Mouse (Mus musculus) spleen, adult 2 months (tissue): ENCODE measurements around the gene Serinc2. TPM values are rescaled to one million over a fixed set of nuclear protein-coding genes. Genes with fewer than 3 reads are reported as not detected.

Experiments
- DNase-seq, 2 experiments: peaks; one replicate each; pipeline versions ENCODE4 v3.0.0 to v3.0.0-alpha.2; 2012 to 2021; ENCODE audit warnings: low spot score in 2 of 2, low read depth in 1 of 2
- H3K27ac ChIP-seq: fragments of 200-500 bp; 2 replicates; pipeline ENCODE4 v1.5.1; 2012; ENCODE audit warnings: low read length, inconsistent platforms; ENCODE audit not compliant: insufficient read depth
- H3K27me3 ChIP-seq: fragments of 200-500 bp; 2 replicates; pipeline ENCODE4 v1.6.1; 2012; ENCODE audit warnings: mild to moderate bottlenecking, moderate library complexity, low read length, inconsistent platforms; ENCODE audit not compliant: control insufficient read depth, insufficient read depth
- H3K36me3 ChIP-seq: fragments of 200-500 bp; 2 replicates; pipeline ENCODE4 v1.6.1; 2012; ENCODE audit warnings: mild to moderate bottlenecking, low read length, inconsistent platforms; ENCODE audit not compliant: control insufficient read depth, insufficient read depth
- H3K4me1 ChIP-seq: fragments of 200-500 bp; 2 replicates; pipeline ENCODE4 v1.6.1; 2011; ENCODE audit warnings: inconsistent platforms; ENCODE audit not compliant: control insufficient read depth, insufficient read depth, insufficient read length
- H3K4me3 ChIP-seq: fragments of 200-500 bp; 2 replicates; pipeline ENCODE4 v1.5.1; 2011; ENCODE audit warnings: mild to moderate bottlenecking, inconsistent platforms; ENCODE audit not compliant: insufficient read depth, insufficient read length; ENCODE audit errors: extremely low read depth
- CTCF ChIP-seq: fragments of 200-500 bp; IDR thresholded peaks from 2 replicates; pipeline ENCODE4 v1.5.1; 2011; ENCODE audit warnings: mild to moderate bottlenecking, inconsistent platforms; ENCODE audit not compliant: insufficient read depth, insufficient read length, insufficient replicate concordance; ENCODE audit errors: extremely low read depth
- POLR2A ChIP-seq: fragments of 200-500 bp; IDR thresholded peaks from 2 replicates; pipeline ENCODE4 v1.6.1; 2011; ENCODE audit warnings: low read depth, low read length, inconsistent platforms
- WGBS: fragments of 180-500 bp; shearing (Covaris S2); methylation state at CpG from one replicate; pipeline ENCODE4 v1.1.7; 2018; 5-methylcytosine and 5-hydroxymethylcytosine counted together
- polyA plus RNA-seq: library from polyadenylated mRNA; depleted of rRNA; stranded (reverse); fragments of >200 nt; gene quantifications from 2 replicates; pipeline ENCODE4 v1.2.3, GENCODE M21; 2012

Gene Serinc2
- polyA plus RNA-seq, 1 experiment: 0.85 TPM

DNA sequence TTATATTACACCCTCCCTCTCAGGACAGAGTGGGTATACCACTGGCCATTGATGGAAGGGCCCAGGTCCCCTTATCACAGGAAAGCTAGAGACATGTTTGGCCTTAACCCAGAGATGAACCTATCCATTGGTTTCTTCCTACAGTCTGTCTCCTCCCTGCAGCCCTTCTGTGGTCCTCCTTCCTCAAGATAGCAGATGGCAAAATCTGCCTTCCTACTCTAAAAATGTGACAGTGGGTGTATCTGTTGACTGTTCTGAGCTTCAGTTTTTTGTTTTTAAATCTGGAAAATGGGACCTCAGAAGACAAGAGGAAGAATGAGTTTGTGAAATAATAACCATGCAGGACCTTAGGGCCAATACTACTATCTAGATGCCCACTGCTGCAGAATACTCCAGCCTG, 54.9 kb downstream of the Serinc2 start:
- Histone ChIP-seq H3K4me3 (no peak overlapping the region), H3K4me1 (no peaks in the 10 kb centered on the region), H3K36me3 (no peaks in the 10 kb centered on the region), H3K27ac (no peak overlapping the region), H3K27me3 (no peaks in the 10 kb centered on the region)
- TF ChIP-seq CTCF: no peak
- TF ChIP-seq POLR2A: no peak
- no peak for DNase-seq

GRCm38 (mm10) chr4:130222179-130222578, 56.8 kb downstream of the Serinc2 start, which contains the start of gene Gm853:
Gene Gm853 (minus strand): TSS chr4:130222401.
- no peaks in the 10 kb centered on the region for H3K36me3 ChIP-seq
- TF ChIP-seq CTCF (no peak), POLR2A (no peak)

DNA sequence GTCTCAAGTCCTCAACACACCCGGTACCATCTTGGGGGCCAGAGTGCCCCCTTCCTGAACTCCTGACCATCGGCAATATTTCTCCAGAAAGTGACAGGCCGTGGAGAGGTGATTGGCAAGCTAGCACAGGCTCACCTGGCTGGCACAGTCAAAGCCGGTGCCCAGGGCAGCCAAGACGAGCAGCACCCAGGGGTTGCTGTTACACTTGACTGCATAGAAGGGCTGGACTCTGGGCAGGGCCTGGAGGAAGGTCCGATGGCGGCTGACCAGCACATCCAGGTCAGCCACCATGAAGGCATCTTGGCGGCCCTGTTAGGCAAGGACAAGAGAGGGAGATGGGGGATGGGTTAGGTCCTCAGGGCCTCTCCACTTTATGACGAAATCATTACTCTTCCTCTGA, 58.8 kb downstream of the Serinc2 start:
- Histone ChIP-seq H3K4me1 (no peaks in the 10 kb centered on the region), H3K27me3 (no peaks in the 10 kb centered on the region), H3K27ac (no peak overlapping the region), H3K36me3 (no peaks in the 10 kb centered on the region), H3K4me3 (no peak overlapping the region)
- no peak for DNase-seq
- TF ChIP-seq CTCF (no peak), POLR2A (no peak)
- WGBS: 80% methylated on average over 9 of the region's 9 CpGs

More at GRCm38 (mm10) chr4:130222179-130222578, 56.8 kb downstream of the Serinc2 start, which contains the start of gene Gm853:
- 75% methylated on average over 4 of the region's 4 CpGs for WGBS
- Histone ChIP-seq H3K27ac (no peak within 1 kb of the TSS), H3K4me1 (no peaks in the 10 kb centered on the region), H3K4me3 (no peak within 1 kb of the TSS), H3K27me3 (no peaks in the 10 kb centered on the region)
- no peak for DNase-seq

GRCm38 (mm10) chr4:130215392-130215791, 63.6 kb downstream of the Serinc2 start:
- TF ChIP-seq POLR2A (no peak), CTCF (no peak)
- DNase-seq: no peak
- no peaks in the 10 kb centered on the region for H3K4me1 ChIP-seq
- H3K27ac ChIP-seq: no peak overlapping the region
- no peaks in the 10 kb centered on the region for H3K36me3 ChIP-seq
- H3K27me3 ChIP-seq: no peaks in the 10 kb centered on the region
- 89% methylated on average over 8 of the region's 8 CpGs for WGBS
- no peak overlapping the region for H3K4me3 ChIP-seq

DNA sequence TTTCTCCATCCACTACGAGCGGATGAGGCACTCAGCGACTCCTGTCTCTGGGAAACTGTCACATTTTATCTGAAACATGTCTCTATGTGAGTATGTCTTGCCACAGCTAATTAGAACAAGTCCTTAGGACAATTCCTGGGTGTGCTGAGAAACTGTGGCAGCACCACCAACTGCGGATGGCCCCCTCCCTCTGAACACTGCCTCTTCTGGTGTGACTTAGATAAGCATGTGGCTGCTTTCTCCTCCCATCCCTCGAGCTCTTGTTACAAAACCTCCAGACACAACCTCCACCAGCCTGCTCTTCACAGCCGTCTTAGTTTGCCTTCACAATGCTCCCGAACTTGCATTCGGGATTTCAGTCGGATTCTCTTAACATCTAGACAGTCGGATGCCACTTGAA, 65.1 kb downstream of the Serinc2 start:
- no peak for DNase-seq
- WGBS: 77% methylated on average over 10 of the region's 10 CpGs
- no peak overlapping the region for H3K27ac ChIP-seq

GRCm38 (mm10) chr4:130213197-130213596, 65.8 kb downstream of the Serinc2 start:
- TF ChIP-seq CTCF (no peak), POLR2A (no peak)
- Histone ChIP-seq H3K27ac (no peak overlapping the region), H3K27me3 (no peaks in the 10 kb centered on the region), H3K4me3 (no peak overlapping the region), H3K4me1 (no peaks in the 10 kb centered on the region), H3K36me3 (no peaks in the 10 kb centered on the region)
- 86% methylated on average over 4 of the region's 4 CpGs for WGBS
- no peak for DNase-seq

More for the DNA sequence above, 65.1 kb downstream of the Serinc2 start:
- no peak for TF ChIP-seq POLR2A
- no peaks in the 10 kb centered on the region for H3K27me3 ChIP-seq
- H3K4me1 ChIP-seq: no peaks in the 10 kb centered on the region
- H3K36me3 ChIP-seq: no peaks in the 10 kb centered on the region
- no peak overlapping the region for H3K4me3 ChIP-seq

GRCm38 (mm10) chr4:130212421-130212820, 66.6 kb downstream of the Serinc2 start:
- WGBS: 68% methylated on average over 7 of the region's 7 CpGs
- Histone ChIP-seq H3K4me3 (no peak overlapping the region), H3K27ac (no peak overlapping the region), H3K36me3 (no peaks in the 10 kb centered on the region), H3K4me1 (no peaks in the 10 kb centered on the region), H3K27me3 (no peaks in the 10 kb centered on the region)
- no peak for DNase-seq
- TF ChIP-seq CTCF (no peak), POLR2A (no peak)
